Mouse (Mus musculus): ENCODE data around the gene Slc43a3. TPM values are rescaled to one million over a fixed set of nuclear protein-coding genes. Genes with fewer than 3 reads are reported as not detected.

The Slc43a3 gene
- polyA plus RNA-seq, 1 experiment from 2014 or later, result 52.4 TPM

DNA sequence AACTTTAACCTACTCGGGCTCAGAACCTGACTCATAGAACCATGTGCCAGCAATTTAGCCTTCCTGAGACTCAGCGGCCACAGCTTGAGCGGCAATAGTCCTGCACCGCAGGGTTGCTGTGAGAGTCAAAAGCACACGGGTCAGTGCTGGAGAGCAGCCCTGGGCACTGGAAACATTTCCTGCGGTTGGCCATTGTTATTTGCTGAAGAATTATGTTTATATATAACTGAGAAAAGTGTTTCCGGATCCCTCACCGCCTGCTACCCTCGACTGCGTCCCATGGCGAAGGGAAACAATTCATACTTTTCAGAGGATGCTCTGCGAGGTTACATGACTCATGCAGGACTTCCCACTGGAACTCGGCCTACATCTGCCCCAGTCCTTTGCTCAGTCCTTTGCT, 65.1 kb downstream of the Slc43a3 start:
- Histone ChIP-seq H3K9ac (no peak overlapping the region), H3K4me2 (no peak overlapping the region), H3K9me3 (replicated peaks) (no peaks in the 10 kb centered on the region), H3K27me3 (no peaks in the 10 kb centered on the region), H3K36me3 (no peaks in the 10 kb centered on the region), H3K4me3 (replicated peaks) (no peak overlapping the region), H3K4me1 (no peaks in the 10 kb centered on the region), H3K27ac (no peak overlapping the region)
- WGBS, result 83% methylated on average over 13 of the region's 13 CpGs
- ATAC-seq (replicated peaks; ENCODE audit: low FRiP score), result no peak

GRCm38 (mm10) chr2:85002575-85002974, 66.2 kb downstream of the Slc43a3 start:
- Histone ChIP-seq H3K4me2 (no peak overlapping the region), H3K4me3 (replicated peaks) (no peak overlapping the region), H3K4me1 (no peaks in the 10 kb centered on the region), H3K9ac (no peak overlapping the region), H3K27me3 (no peaks in the 10 kb centered on the region), H3K9me3 (replicated peaks) (no peaks in the 10 kb centered on the region), H3K27ac (no peak overlapping the region), H3K36me3 (no peaks in the 10 kb centered on the region)
- WGBS, result 76% methylated on average over 8 of the region's 8 CpGs
- ATAC-seq (replicated peaks; ENCODE audit: low FRiP score), result no peak

DNA sequence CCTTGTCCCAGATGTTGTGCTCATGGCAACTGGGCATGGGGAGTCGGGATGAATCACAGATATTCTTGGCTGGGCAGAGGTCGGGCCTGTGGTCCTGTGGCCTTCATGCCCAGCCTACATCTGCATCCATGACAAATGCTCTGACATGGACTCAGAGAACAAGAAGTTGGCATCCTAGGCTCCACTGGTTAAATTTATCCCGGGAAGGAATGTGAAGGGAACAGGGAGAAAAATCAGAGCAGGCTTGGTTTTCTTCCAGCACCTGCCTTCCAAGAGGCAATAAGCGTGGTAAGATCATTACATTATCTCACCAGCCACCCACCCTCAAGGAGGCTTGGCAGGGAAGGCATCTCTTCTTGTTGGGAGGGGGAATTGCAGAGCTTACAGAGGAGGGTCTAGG, 68.0 kb downstream of the Slc43a3 start:
- no peak overlapping the region for H3K4me2 ChIP-seq
- no peaks in the 10 kb centered on the region for H3K36me3 ChIP-seq
- H3K4me3 ChIP-seq (replicated peaks), result no peak overlapping the region
- WGBS, result 89% methylated on average over 4 of the region's 4 CpGs
- H3K9ac ChIP-seq, result no peak overlapping the region
- H3K4me1 ChIP-seq, result no peaks in the 10 kb centered on the region
- no peak for ATAC-seq (replicated peaks; ENCODE audit: low FRiP score)
- H3K9me3 ChIP-seq (replicated peaks), result no peaks in the 10 kb centered on the region
- no peaks in the 10 kb centered on the region for H3K27me3 ChIP-seq
- H3K27ac ChIP-seq, result no peak overlapping the region

GRCm38 (mm10) chr2:85006600-85006999, 70.2 kb downstream of the Slc43a3 start:
- ATAC-seq (replicated peaks; ENCODE audit: low FRiP score), result no peak
- no peak overlapping the region for H3K27ac ChIP-seq
- 78% methylated on average over 7 of the region's 7 CpGs for WGBS
- H3K36me3 ChIP-seq, result no peaks in the 10 kb centered on the region
- no peak overlapping the region for H3K9ac ChIP-seq
- no peak overlapping the region for H3K4me2 ChIP-seq
- H3K4me1 ChIP-seq, result peaks cover 4% of the 10 kb centered on the region; the same call in 1 of the 2 replicates
- no peaks in the 10 kb centered on the region for H3K9me3 ChIP-seq (replicated peaks)
- H3K4me3 ChIP-seq (replicated peaks), result no peak overlapping the region
- H3K27me3 ChIP-seq, result no peaks in the 10 kb centered on the region

DNA sequence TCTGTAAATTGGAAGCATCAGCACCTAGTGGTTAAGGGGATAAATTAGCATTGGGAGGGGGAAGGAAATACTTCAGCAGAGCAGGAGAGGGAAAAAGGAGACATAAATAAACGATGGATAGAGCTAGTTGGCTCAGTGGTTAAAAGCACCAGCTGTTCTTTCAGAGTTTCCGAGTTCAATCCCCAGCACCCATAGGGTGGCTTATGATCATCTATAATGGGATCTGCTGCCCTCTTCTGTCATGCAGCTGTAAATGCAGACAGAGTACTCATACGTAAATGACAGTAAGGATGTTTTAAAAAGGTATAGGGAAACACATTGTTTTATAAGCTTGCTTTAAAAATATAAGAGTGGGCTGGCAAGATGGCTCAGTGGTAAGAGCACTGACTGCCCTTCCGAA, 71.3 kb downstream of the Slc43a3 start:
- no peaks in the 10 kb centered on the region for H3K36me3 ChIP-seq
- H3K9ac ChIP-seq, result no peak overlapping the region
- no peak overlapping the region for H3K4me2 ChIP-seq
- 29% methylated on average over 4 of the region's 4 CpGs for WGBS
- no peak overlapping the region for H3K4me3 ChIP-seq (replicated peaks)
- ATAC-seq (replicated peaks; ENCODE audit: low FRiP score), result no peak
- no peak overlapping the region for H3K27ac ChIP-seq
- H3K9me3 ChIP-seq (replicated peaks), result no peaks in the 10 kb centered on the region
- no peaks in the 10 kb centered on the region for H3K27me3 ChIP-seq
- peaks cover 11% of the 10 kb centered on the region for H3K4me1 ChIP-seq

Small RNAs within 50 kb of the gene (microRNA-seq; reads per million reads assigned to microRNA genes)
- not detected for gene Gm24332

Other genes with a start within 250 kb of the Slc43a3 start
- gene Zdhhc5, start 221.4 kb upstream of the Slc43a3 start, polyA plus RNA-seq (2015; fragmentation: Nextera tagmentation; extraction: Ambion mirVana), result 29.8 and 30.2 TPM in 2 replicates
- 29.1 and 31.6 TPM in 2 replicates for gene Clp1, start 209.2 kb upstream of the Slc43a3 start, polyA plus RNA-seq (2015; fragmentation: Nextera tagmentation; extraction: Ambion mirVana)
- 8.7 and 9.4 TPM in 2 replicates for gene Ypel4, start 202.5 kb upstream of the Slc43a3 start, polyA plus RNA-seq (2015; fragmentation: Nextera tagmentation; extraction: Ambion mirVana)
- 13.2 and 13.7 TPM in 2 replicates for gene Gm19426, start 192.9 kb upstream of the Slc43a3 start, polyA plus RNA-seq (2015; fragmentation: Nextera tagmentation; extraction: Ambion mirVana)
- 86.7 and 109 TPM in 2 replicates for gene Serping1, start 161.1 kb upstream of the Slc43a3 start, polyA plus RNA-seq (2015; fragmentation: Nextera tagmentation; extraction: Ambion mirVana)
- 42.8 and 51.1 TPM in 2 replicates for gene Ube2l6, start 137.8 kb upstream of the Slc43a3 start, polyA plus RNA-seq (2015; fragmentation: Nextera tagmentation; extraction: Ambion mirVana)
- 0.42 and 0.43 TPM in 2 replicates for gene Smtnl1, start 113.9 kb upstream of the Slc43a3 start, polyA plus RNA-seq (2015; fragmentation: Nextera tagmentation; extraction: Ambion mirVana)
- gene Timm10, start 109.6 kb upstream of the Slc43a3 start, polyA plus RNA-seq (2015; fragmentation: Nextera tagmentation; extraction: Ambion mirVana), result 54.2 and 54.4 TPM in 2 replicates
- 16.5 and 20.7 TPM in 2 replicates for gene Slc43a1, start 97.7 kb upstream of the Slc43a3 start, polyA plus RNA-seq (2015; fragmentation: Nextera tagmentation; extraction: Ambion mirVana)
- gene Rtn4rl2, start 49.9 kb upstream of the Slc43a3 start, polyA plus RNA-seq (2015; fragmentation: Nextera tagmentation; extraction: Ambion mirVana), result 1.2 and 1.6 TPM in 2 replicates
- gene Prg2, start 43.9 kb downstream of the Slc43a3 start, polyA plus RNA-seq (2015; fragmentation: Nextera tagmentation; extraction: Ambion mirVana), result 0.27 and 0.77 TPM in 2 replicates
- gene Prg3, start 51.6 kb downstream of the Slc43a3 start, polyA plus RNA-seq (2015; fragmentation: Nextera tagmentation; extraction: Ambion mirVana), result not detected in 2 replicates
- gene Ssrp1, start 100.7 kb downstream of the Slc43a3 start, polyA plus RNA-seq (2015; fragmentation: Nextera tagmentation; extraction: Ambion mirVana), result 299 and 307 TPM in 2 replicates
- 0.90 and 1.3 TPM in 2 replicates for gene P2rx3, start 100.9 kb downstream of the Slc43a3 start, polyA plus RNA-seq (2015; fragmentation: Nextera tagmentation; extraction: Ambion mirVana)
- gene Tnks1bp1, start 111.4 kb downstream of the Slc43a3 start, polyA plus RNA-seq (2015; fragmentation: Nextera tagmentation; extraction: Ambion mirVana), result 29.2 and 39.2 TPM in 2 replicates
- gene Aplnr, start 199.6 kb downstream of the Slc43a3 start, polyA plus RNA-seq (2015; fragmentation: Nextera tagmentation; extraction: Ambion mirVana), result 94.6 and 104 TPM in 2 replicates

Measured in kidney, embryonic 15.5 days (tissue).